Mouse (Mus musculus): ENCODE results near the gene Hddc3.
"Not testable (repeated sequence)": the region's sequence is repeated elsewhere in the genome, so short reads cannot be mapped to it uniquely, and the experiment has no call there.

The Hddc3 gene

GRCm38 (mm10) chr7:80371041-80371751 lies 28.3 kb downstream of the Hddc3 start, which contains the start of gene Man2a2:
TSS of gene Man2a2 (minus strand) at chr7:80371375.
- DNase-seq, result peak; percentile 72 to 89

- DNase-seq, result no peak
These were observed 29.3 kb downstream of the Hddc3 start for GRCm38 (mm10) chr7:80372166-80372565.

GRCm38 (mm10) chr7:80372667-80373066 lies 29.8 kb downstream of the Hddc3 start:
- no peak for DNase-seq

- DNase-seq, result no peak
These were observed 30.4 kb downstream of the Hddc3 start for GRCm38 (mm10) chr7:80373352-80373751.

GRCm38 (mm10) chr7:80373850-80374249 lies 30.9 kb downstream of the Hddc3 start:
- peak in 1 of 2 experiments; percentile 33 for DNase-seq

GRCm38 (mm10) chr7:80374280-80374679 lies 31.4 kb downstream of the Hddc3 start:
- DNase-seq, result no peak

GRCm38 (mm10) chr7:80374733-80375132 lies 31.8 kb downstream of the Hddc3 start:
- no peak for DNase-seq

- no peak for DNase-seq
These were observed 32.6 kb downstream of the Hddc3 start for GRCm38 (mm10) chr7:80375376-80376039.

- no peak for DNase-seq
These were observed 33.3 kb downstream of the Hddc3 start for GRCm38 (mm10) chr7:80376192-80376591.

GRCm38 (mm10) chr7:80377471-80377870 lies 34.6 kb downstream of the Hddc3 start:
- peak; percentile 45 to 77 for DNase-seq

GRCm38 (mm10) chr7:80379531-80379930 lies 36.6 kb downstream of the Hddc3 start:
- peak in 1 of 2 experiments; percentile 47 for DNase-seq

- DNase-seq, result no peak
These were observed 40.0 kb downstream of the Hddc3 start for GRCm38 (mm10) chr7:80382919-80383318.

- peak; percentile 78 to 92 for DNase-seq
These were observed 43.5 kb downstream of the Hddc3 start for GRCm38 (mm10) chr7:80386235-80386930.

- peak in 1 of 2 experiments; percentile 37 for DNase-seq
These were observed 44.2 kb downstream of the Hddc3 start for GRCm38 (mm10) chr7:80387033-80387632.

GRCm38 (mm10) chr7:80387633-80388543 lies 45.0 kb downstream of the Hddc3 start, which contains the start of gene Fes:
TSS of gene Fes (minus strand) at chr7:80387946.
- peak; percentile 62 for DNase-seq

- DNase-seq, result no peak
These were observed 49.2 kb downstream of the Hddc3 start for GRCm38 (mm10) chr7:80392119-80392518.

- DNase-seq, result no peak
These were observed 51.7 kb downstream of the Hddc3 start for GRCm38 (mm10) chr7:80394600-80394999.

GRCm38 (mm10) chr7:80396427-80396826 lies 53.5 kb downstream of the Hddc3 start:
- not testable (repeated sequence) for DNase-seq

- DNase-seq, result no peak
These were observed 55.1 kb downstream of the Hddc3 start for GRCm38 (mm10) chr7:80397986-80398385.

GRCm38 (mm10) chr7:80398654-80399444 lies 55.9 kb downstream of the Hddc3 start:
- DNase-seq, result no peak

- DNase-seq, result no peak
These were observed 57.2 kb downstream of the Hddc3 start for GRCm38 (mm10) chr7:80400099-80400498.
